Mouse (Mus musculus) thymus, postnatal 14 days (tissue): ENCODE measurements around the gene Serpind1.

Experiments
- DNase-seq: peaks from one replicate; pipeline ENCODE4 v3.0.0; 2021

Serpind1 gene

GRCm38 (mm10) chr16:17331116-17331515, at the start of gene Serpind1:
Gene Serpind1, plus strand, starts transcription at chr16:17331371.
- no peak for DNase-seq

- no peak for DNase-seq
These were observed 48.0 kb upstream of the Serpind1 start for GRCm38 (mm10) chr16:17283151-17283550.

GRCm38 (mm10) chr16:17287103-17287502, 44.1 kb upstream of the Serpind1 start:
- DNase-seq, result no peak

- no peak for DNase-seq
These were observed 40.2 kb upstream of the Serpind1 start for GRCm38 (mm10) chr16:17291016-17291415.

GRCm38 (mm10) chr16:17292751-17293150, 38.4 kb upstream of the Serpind1 start:
- peak; percentile 88 for DNase-seq

- no peak for DNase-seq
These were observed 30.4 kb upstream of the Serpind1 start for GRCm38 (mm10) chr16:17300818-17301217.

- DNase-seq, result no peak
These were observed 27.5 kb upstream of the Serpind1 start for GRCm38 (mm10) chr16:17303521-17304245.

GRCm38 (mm10) chr16:17307461-17307860, 23.7 kb upstream of the Serpind1 start:
- no peak for DNase-seq

- DNase-seq, result no peak
These were observed 22.1 kb upstream of the Serpind1 start for GRCm38 (mm10) chr16:17309036-17309435.

GRCm38 (mm10) chr16:17312531-17312930, 18.6 kb upstream of the Serpind1 start:
- DNase-seq, result no peak

GRCm38 (mm10) chr16:17316554-17316953, 14.6 kb upstream of the Serpind1 start:
- no peak for DNase-seq

- DNase-seq, result no peak
These were observed 9.7 kb upstream of the Serpind1 start for GRCm38 (mm10) chr16:17321481-17321880.

- no peak for DNase-seq
These were observed 6.4 kb upstream of the Serpind1 start for GRCm38 (mm10) chr16:17324745-17325144.

GRCm38 (mm10) chr16:17326064-17326463, 5.1 kb upstream of the Serpind1 start:
- no peak for DNase-seq

GRCm38 (mm10) chr16:17329848-17330570, 1.2 kb upstream of the Serpind1 start:
- DNase-seq, result no peak

- DNase-seq, result no peak
These were observed 684 bp downstream of the Serpind1 start for GRCm38 (mm10) chr16:17331855-17332254.

- no peak for DNase-seq
These were observed 3.4 kb downstream of the Serpind1 start for GRCm38 (mm10) chr16:17334574-17334973.

GRCm38 (mm10) chr16:17336089-17336488, 4.9 kb downstream of the Serpind1 start:
- DNase-seq, result no peak

GRCm38 (mm10) chr16:17339701-17340100, 8.5 kb downstream of the Serpind1 start:
- DNase-seq, result no peak

GRCm38 (mm10) chr16:17340705-17341104, 9.5 kb downstream of the Serpind1 start:
- no peak for DNase-seq

GRCm38 (mm10) chr16:17341847-17342246, 10.7 kb downstream of the Serpind1 start:
- DNase-seq, result no peak

GRCm38 (mm10) chr16:17345141-17345812, 14.1 kb downstream of the Serpind1 start:
- no peak for DNase-seq

GRCm38 (mm10) chr16:17345813-17346155, 14.6 kb downstream of the Serpind1 start:
- no peak for DNase-seq

GRCm38 (mm10) chr16:17346766-17347165, 15.6 kb downstream of the Serpind1 start:
- no peak for DNase-seq
